Mouse (Mus musculus) CD4-positive, CD25-positive, alpha-beta regulatory T cell, adult 4 months (primary cell): ENCODE results near the gene 4930451I11Rik. TPM values are rescaled to one million over a fixed set of nuclear protein-coding genes. Genes with fewer than 3 reads are reported as not detected.

Experiments used
- ATAC-seq: one replicate; pipeline ENCODE4 v1.8.0; 2017
- polyA plus RNA-seq, 2 experiments: library from polyadenylated mRNA; unstranded; fragments of 100-300 nt; shearing (Covaris generic); gene quantifications; one replicate each; pipeline ENCODE4 v1.2.1; 2017

Gene 4930451I11Rik
- not detected for polyA plus RNA-seq

- no peak for ATAC-seq
These were observed at the start of gene 4930451I11Rik for GRCm38 (mm10) chr7:126831539-126831938. Gene 4930451I11Rik (minus strand): TSS chr7:126831639.

GRCm38 (mm10) chr7:126881040-126881439 is 49.6 kb upstream of the 4930451I11Rik start:
- no peak for ATAC-seq

GRCm38 (mm10) chr7:126877239-126877638 is 45.8 kb upstream of the 4930451I11Rik start:
- no peak for ATAC-seq

- ATAC-seq, result no peak
These were observed 39.1 kb upstream of the 4930451I11Rik start for GRCm38 (mm10) chr7:126870520-126870891.

- no peak for ATAC-seq
These were observed 38.5 kb upstream of the 4930451I11Rik start for GRCm38 (mm10) chr7:126869780-126870519.

- no peak for ATAC-seq
These were observed 36.6 kb upstream of the 4930451I11Rik start for GRCm38 (mm10) chr7:126868003-126868402.

- ATAC-seq, result no peak
These were observed 36.1 kb upstream of the 4930451I11Rik start for GRCm38 (mm10) chr7:126867534-126867933.

GRCm38 (mm10) chr7:126863791-126864190 is 32.4 kb upstream of the 4930451I11Rik start:
- no peak for ATAC-seq

- peak; percentile 69 for ATAC-seq
These were observed 30.8 kb upstream of the 4930451I11Rik start, which contains the start of gene Ino80e for GRCm38 (mm10) chr7:126862147-126862784. Gene Ino80e (minus strand): TSS chr7:126862377.

- ATAC-seq, result peak; percentile 88
These were observed 30.1 kb upstream of the 4930451I11Rik start, which contains the start of gene Hirip3 for GRCm38 (mm10) chr7:126861429-126862130. Gene Hirip3 (plus strand): TSS chr7:126861972.

- no peak for ATAC-seq
These were observed 29.5 kb upstream of the 4930451I11Rik start for GRCm38 (mm10) chr7:126860987-126861386.

GRCm38 (mm10) chr7:126856741-126857420 is 25.4 kb upstream of the 4930451I11Rik start:
- ATAC-seq, result no peak

- ATAC-seq, result no peak
These were observed 24.2 kb upstream of the 4930451I11Rik start for GRCm38 (mm10) chr7:126855641-126856040.

GRCm38 (mm10) chr7:126853454-126853853 is 22.0 kb upstream of the 4930451I11Rik start:
- no peak for ATAC-seq

GRCm38 (mm10) chr7:126851192-126851591 is 19.8 kb upstream of the 4930451I11Rik start:
- no peak for ATAC-seq

GRCm38 (mm10) chr7:126850161-126850560 is 18.7 kb upstream of the 4930451I11Rik start:
- ATAC-seq, result no peak

- ATAC-seq, result no peak
These were observed 17.4 kb upstream of the 4930451I11Rik start for GRCm38 (mm10) chr7:126848794-126849193.

- no peak for ATAC-seq
These were observed 16.3 kb upstream of the 4930451I11Rik start for GRCm38 (mm10) chr7:126847421-126848398.

GRCm38 (mm10) chr7:126847116-126847420 is 15.6 kb upstream of the 4930451I11Rik start, which contains the start of gene Doc2a:
Gene Doc2a (plus strand): TSS chr7:126847416.
- ATAC-seq, result no peak

- no peak for ATAC-seq
These were observed 14.1 kb upstream of the 4930451I11Rik start for GRCm38 (mm10) chr7:126845516-126845915.

GRCm38 (mm10) chr7:126843276-126843675 is 11.8 kb upstream of the 4930451I11Rik start:
- no peak for ATAC-seq
